Mouse (Mus musculus) stomach, postnatal 0 days (tissue): ENCODE measurements around the gene Rab11fip5.

ENCODE experiments used
- CTCF ChIP-seq: IDR thresholded peaks from 2 replicates; pipeline ENCODE4 v1.5.1; 2016; ENCODE audit warnings: antibody characterized with exemption, low read depth, mild to moderate bottlenecking, moderate library complexity
- EP300 ChIP-seq: optimal IDR thresholded peaks from 2 replicates; pipeline ENCODE3; 2016; ENCODE audit warnings: antibody characterized with exemption

- TF ChIP-seq CTCF, result no peak
- TF ChIP-seq EP300, result no peak
Observed at GRCm38 (mm10) chr6:85341814-85342501, 32.5 kb downstream of the Rab11fip5 start.
